In genomic region chr12:83920721-83921441, GRCm38 (mm10) we compare ENCODE assay signal across 8 mouse cellular contexts. TPM values are rescaled to one million over a fixed set of nuclear protein-coding genes. Genes with fewer than 3 reads are reported as not detected.
DNase-seq lines count a peak whose midpoint lies in the region; ATAC-seq and TF ChIP-seq lines count a peak whose summit lies in the region.

No protein-coding gene starts in this region.

- H3K4me2 ChIP-seq in hindbrain, embryonic 12.5 days (replicated peaks) = peak overlapping the region; percentile 95
- peak overlapping the region; percentile 88 for H3K4me2 ChIP-seq in liver, embryonic 15.5 days

- no peaks in the 10 kb centered on the region for H3K27me3 ChIP-seq in forebrain, embryonic 10.5 days (ENCODE audit: poor library complexity, severe bottlenecking)
- no peaks in the 10 kb centered on the region for H3K27me3 ChIP-seq in hindbrain, embryonic 12.5 days
- no peaks in the 10 kb centered on the region for H3K27me3 ChIP-seq in liver, embryonic 15.5 days
- H3K27me3 ChIP-seq in small intestine, adult 2 months (ENCODE audit: control insufficient read depth, insufficient read depth, low read length) = no peaks in the 10 kb centered on the region

- TF ChIP-seq CTCF in small intestine, adult 2 months (IDR thresholded peaks at IDR 0.05; ENCODE audit: extremely low read depth, insufficient read length, insufficient replicate concordance, low read depth, low read length) = no peak

- H3K9me3 ChIP-seq in forebrain, embryonic 10.5 days = no peaks in the 10 kb centered on the region
- H3K9me3 ChIP-seq in hindbrain, embryonic 12.5 days (replicated peaks) = no peaks in the 10 kb centered on the region
- H3K9me3 ChIP-seq in liver, embryonic 15.5 days (replicated peaks) = no peaks in the 10 kb centered on the region

- peak overlapping the region; percentile 91 for H3K4me3 ChIP-seq in forebrain, embryonic 10.5 days
- peak overlapping the region; percentile 93 for H3K4me3 ChIP-seq in hindbrain, embryonic 12.5 days
- H3K4me3 ChIP-seq in liver, embryonic 15.5 days (replicated peaks) = peak overlapping the region; percentile 93
- H3K4me3 ChIP-seq in small intestine, adult 2 months (ENCODE audit: low read depth, low read length) = peak overlapping the region; percentile 83

- no peak for TF ChIP-seq POLR2A in small intestine, adult 2 months (IDR thresholded peaks at IDR 0.05; ENCODE audit: low read depth, low read length)

- H3K4me1 ChIP-seq in forebrain, embryonic 10.5 days = peaks cover 43% of the 10 kb centered on the region
- peaks cover 17% of the 10 kb centered on the region for H3K4me1 ChIP-seq in hindbrain, embryonic 12.5 days
- H3K4me1 ChIP-seq in liver, embryonic 15.5 days (replicated peaks) = peaks cover 29% of the 10 kb centered on the region
- H3K4me1 ChIP-seq in small intestine, adult 2 months (ENCODE audit: control insufficient read depth, insufficient read depth, insufficient read length, low read length) = peaks cover 18% of the 10 kb centered on the region; the same call in 1 of the 2 replicates

- WGBS in forebrain, embryonic 10.5 days = under 1% methylated on average over 31 of the region's 31 CpGs
- under 1% methylated on average over 31 of the region's 31 CpGs for WGBS in hindbrain, embryonic 12.5 days
- 4% methylated on average over 31 of the region's 31 CpGs for WGBS in liver, embryonic 15.5 days (ENCODE audit: insufficient replicate concordance)
- WGBS in small intestine, adult 2 months = 3% methylated on average over 31 of the region's 31 CpGs

- peak; percentile 24 to 36 for DNase-seq in lung, adult 18-20 months
- no peak for DNase-seq in lung, postnatal 25 days (ENCODE audit: low spot score)
- peak; percentile 44 for DNase-seq in adrenal gland, postnatal 10 days
- peak; percentile 44 for DNase-seq in forebrain, embryonic 10.5 days (ENCODE audit: extremely low spot score, low spot score)
- no peak for DNase-seq in left cerebral cortex, adult 18-20 months (ENCODE audit: low spot score in 2 of 2)

- peaks cover 8% of the 10 kb centered on the region for H3K36me3 ChIP-seq in forebrain, embryonic 10.5 days (replicated peaks)
- no peaks in the 10 kb centered on the region; the same call in 1 of the 2 replicates for H3K36me3 ChIP-seq in hindbrain, embryonic 12.5 days
- 0 out of 2 replicates have a peak, but pooled peaks cover 4% of the 10 kb centered on the region for H3K36me3 ChIP-seq in liver, embryonic 15.5 days (replicated peaks)
- H3K36me3 ChIP-seq in small intestine, adult 2 months (ENCODE audit: control insufficient read depth, insufficient read depth, low read length) = peaks cover 8% of the 10 kb centered on the region

- peak overlapping the region; percentile 90 for H3K9ac ChIP-seq in hindbrain, embryonic 12.5 days
- H3K9ac ChIP-seq in liver, embryonic 15.5 days = peak overlapping the region; percentile 95

- no peak for ATAC-seq in hindbrain, embryonic 12.5 days (ENCODE audit: low FRiP score)
- ATAC-seq in liver, embryonic 15.5 days (ENCODE audit: insufficient read depth) = no peak

- H3K27ac ChIP-seq in forebrain, embryonic 10.5 days = peak overlapping the region; percentile 93
- H3K27ac ChIP-seq in hindbrain, embryonic 12.5 days = peak overlapping the region; percentile 89
- peak overlapping the region; percentile 86 for H3K27ac ChIP-seq in liver, embryonic 15.5 days (replicated peaks)
- H3K27ac ChIP-seq in small intestine, adult 2 months (ENCODE audit: insufficient read depth, low read depth, low read length) = peak overlapping the region; percentile 90

RNA-seq across cellular contexts. Expression of gene Numb, which starts 0.9 kb away (rescaled TPM):
- total RNA-seq in adrenal gland, postnatal 10 days (2021) = 10 to 100 TPM; 44.4 to 51.7 TPM
- polyA plus RNA-seq in forebrain, embryonic 10.5 days (2016; fragmentation: Nextera tagmentation; extraction: Ambion mirVana) = 35.5 and 37.1 TPM in 2 replicates
- polyA plus RNA-seq in hindbrain, embryonic 12.5 days (2016; fragmentation: Nextera tagmentation; extraction: Ambion mirVana) = 30.8 and 31.5 TPM in 2 replicates
- 15.0 and 15.9 TPM in 2 replicates for polyA plus RNA-seq in liver, embryonic 15.5 days (2015; fragmentation: Nextera tagmentation; extraction: Ambion mirVana)
- polyA plus RNA-seq in small intestine, adult 2 months (2012; rRNA removed) = 57.1 and 141 TPM in 2 replicates
- 10 to 100 TPM; 69.9 to 76.2 TPM for total RNA-seq in left cerebral cortex, adult 18-20 months (2021)

RNA-seq across cellular contexts. Expression of gene Riox1, which starts 29.5 kb away (rescaled TPM):
- total RNA-seq in adrenal gland, postnatal 10 days (2021) = 10 to 100 TPM; 12.1 to 17.8 TPM
- polyA plus RNA-seq in forebrain, embryonic 10.5 days (2016; fragmentation: Nextera tagmentation; extraction: Ambion mirVana) = 14.3 and 15.4 TPM in 2 replicates
- polyA plus RNA-seq in hindbrain, embryonic 12.5 days (2016; fragmentation: Nextera tagmentation; extraction: Ambion mirVana) = 18.5 and 18.7 TPM in 2 replicates
- polyA plus RNA-seq in liver, embryonic 15.5 days (2015; fragmentation: Nextera tagmentation; extraction: Ambion mirVana) = 7.1 and 7.8 TPM in 2 replicates
- polyA plus RNA-seq in small intestine, adult 2 months (2012; rRNA removed) = 11.5 and 17.7 TPM in 2 replicates
- total RNA-seq in left cerebral cortex, adult 18-20 months (2021) = 10 to 100 TPM; 18.0 to 20.1 TPM

Comparison
In these comparisons a context has a peak if more than half of its experiments do, and no peak if none do; other contexts are left out.
1. DNase-seq: peak in lung, adult 18-20 months (2 of 2), adrenal gland, postnatal 10 days (single experiment) and forebrain, embryonic 10.5 days (single experiment); none in lung, postnatal 25 days (single experiment) and left cerebral cortex, adult 18-20 months (0 of 2).
2. Peak in every context shown above with its lines, with median percentiles within 50 percentile points of each other: H3K27ac ChIP-seq and H3K4me3 ChIP-seq.